Mouse (Mus musculus) gastrocnemius, postnatal 4 days (tissue): ENCODE results near the gene Map2k7. TPM values are rescaled to one million over a fixed set of nuclear protein-coding genes. Genes with fewer than 3 reads are reported as not detected.
A peak's percentile ranks its signal among the peaks of the same experiment; 100 is the strongest.

Experiments
- DNase-seq, 2 experiments: peaks; one replicate each; pipeline ENCODE4 v3.0.0; 2021 to 2022; ENCODE audit warnings: low spot score in 2 of 2, mixed read lengths in 2 of 2
- total RNA-seq, 2 experiments: library from RNA; stranded (reverse); gene quantifications; 2 replicates each; pipeline ENCODE4 v1.2.3; 2021

Map2k7 gene
- total RNA-seq, 2 experiments from 2014 or later: 58.3 to 62.6 TPM

- no peak for DNase-seq
These were observed 18.8 kb downstream of the Map2k7 start for GRCm38 (mm10) chr8:4257350-4257749.

GRCm38 (mm10) chr8:4258233-4258632, 19.7 kb downstream of the Map2k7 start:
- peak; percentile 63 to 81 for DNase-seq

GRCm38 (mm10) chr8:4258678-4259077, 20.1 kb downstream of the Map2k7 start:
- no peak for DNase-seq

GRCm38 (mm10) chr8:4259125-4259804, 20.7 kb downstream of the Map2k7 start, which contains the start of gene Ctxn1:
Ctxn1 (minus strand) TSS chr8:4259274.
- DNase-seq: peak; percentile 82 to 92

GRCm38 (mm10) chr8:4259805-4260170, 21.2 kb downstream of the Map2k7 start:
- DNase-seq: no peak

DNA sequence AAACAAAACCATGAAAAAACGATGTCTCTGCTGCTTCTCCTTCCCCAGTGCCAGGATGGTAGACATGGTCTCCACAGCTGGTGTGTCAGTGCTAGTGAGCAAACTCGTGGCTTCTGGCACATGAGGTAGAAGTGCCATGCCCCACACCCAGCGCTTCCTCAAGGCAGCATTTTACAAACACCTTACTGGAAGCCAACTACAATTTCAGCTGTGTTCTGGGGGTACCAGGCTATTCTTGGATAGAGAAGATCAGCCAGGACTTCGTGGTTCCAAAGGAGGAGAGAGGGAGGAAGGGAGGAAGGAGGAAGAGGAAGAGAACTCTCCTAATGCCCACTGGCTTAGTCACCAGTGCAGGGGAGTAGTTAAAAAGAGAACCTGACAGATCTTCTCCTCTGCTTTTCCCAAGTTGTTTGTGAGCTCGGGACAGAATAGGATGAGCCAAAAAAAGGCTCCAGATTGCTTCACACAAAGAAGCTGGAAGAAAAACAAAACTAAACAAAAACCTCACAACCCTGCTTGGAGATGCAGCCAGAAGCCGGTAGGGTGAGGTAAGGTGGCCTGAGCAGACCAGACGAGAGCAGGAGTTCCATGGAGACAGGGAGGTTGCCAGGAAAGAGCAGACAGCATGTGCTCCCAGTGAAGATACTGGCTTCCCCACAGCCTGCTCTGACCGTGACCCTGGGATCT, 24.7 kb downstream of the Map2k7 start:
- no peak for DNase-seq

GRCm38 (mm10) chr8:4265160-4265914, 26.8 kb downstream of the Map2k7 start:
- DNase-seq: no peak

DNA sequence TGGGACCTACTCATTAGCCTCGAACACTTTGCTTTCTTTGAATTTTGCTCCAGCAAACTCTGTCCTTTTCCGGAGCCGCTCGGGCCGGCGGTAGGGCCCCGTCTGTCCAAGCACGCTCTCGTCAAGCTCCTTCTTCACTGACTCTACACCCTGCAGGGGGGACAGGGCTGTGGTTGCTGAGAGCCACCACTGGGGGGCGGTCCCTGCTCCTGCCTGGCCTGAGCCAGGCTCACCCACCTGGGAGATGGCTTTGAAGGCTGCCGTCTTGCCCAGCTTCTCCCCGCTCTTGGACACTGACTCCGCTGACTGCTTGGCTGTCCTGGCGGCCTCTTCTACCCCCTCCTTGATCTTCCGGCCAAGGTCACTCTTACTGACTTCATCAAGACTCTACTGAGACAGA, 29.1 kb downstream of the Map2k7 start:
- DNase-seq: no peak

DNA sequence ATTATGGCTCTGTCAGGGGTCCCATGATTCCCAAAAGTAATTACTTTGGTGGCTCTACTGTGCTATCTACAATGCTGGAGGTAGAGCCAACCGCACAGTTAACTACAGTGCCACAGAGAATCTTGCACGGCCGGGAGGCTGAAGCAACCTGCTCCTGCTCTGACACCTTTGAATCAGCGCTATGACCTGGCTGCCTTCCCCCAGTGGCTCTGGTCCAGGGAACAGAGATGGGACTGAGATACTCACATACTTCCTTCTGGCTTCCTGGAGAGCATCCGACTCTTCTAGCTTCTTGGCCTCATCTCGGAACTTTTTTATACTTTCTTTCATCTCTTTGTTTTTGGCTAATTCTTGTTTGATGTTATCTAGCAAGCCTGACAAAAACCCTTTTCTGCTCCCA, 31.1 kb downstream of the Map2k7 start:
- DNase-seq: no peak

- DNase-seq: peak; percentile 85 to 97
These were observed 37.0 kb downstream of the Map2k7 start, which contains the start of gene Timm44 for GRCm38 (mm10) chr8:4275275-4276110. Timm44 (minus strand) TSS chr8:4275913.

DNA sequence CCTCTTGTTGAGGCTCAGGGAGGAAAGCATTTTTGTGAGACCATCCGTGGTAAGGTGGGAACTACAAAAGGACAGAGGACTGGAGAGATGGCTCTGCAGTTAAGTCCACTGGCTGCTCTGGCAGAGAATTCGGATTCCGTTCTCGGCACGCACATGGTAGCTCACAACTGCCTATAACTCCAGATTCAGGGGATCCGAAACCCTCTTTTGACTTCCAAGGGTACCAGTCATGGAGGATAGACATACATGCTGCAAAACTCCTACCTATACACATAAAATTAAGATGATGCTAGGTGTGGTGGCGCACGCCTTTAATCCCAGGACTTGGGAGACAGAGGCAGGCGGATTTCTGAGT, 37.5 kb downstream of the Map2k7 start:
- DNase-seq: no peak

GRCm38 (mm10) chr8:4292738-4293137, 54.2 kb downstream of the Map2k7 start:
- DNase-seq: no peak

Other genes starting within 250 kb of the Map2k7 start
- gene Cd209f, start 132.9 kb upstream of the Map2k7 start, total RNA-seq: 1 to 10 TPM; 2.3 to 3.1 TPM
- under 1 TPM in 1 of 2 experiments, not detected in 1; 0.13 TPM for gene Cd209g, start 104.6 kb upstream of the Map2k7 start, total RNA-seq
- gene Evi5l, start 72.2 kb upstream of the Map2k7 start, total RNA-seq: 10 to 100 TPM; 25.2 to 29.0 TPM
- gene Prr36, start 21.3 kb upstream of the Map2k7 start, total RNA-seq: under 1 TPM; 0.13 to 0.27 TPM
- under 1 TPM in 1 of 2 experiments, not detected in 1; 0.07 TPM for gene Lrrc8e, start 11.9 kb upstream of the Map2k7 start, total RNA-seq
- under 1 TPM in 1 of 2 experiments, not detected in 1; 0.20 TPM for gene Gm49320, start 125 bp downstream of the Map2k7 start, total RNA-seq
- gene Tgfbr3l, start 9.5 kb downstream of the Map2k7 start, total RNA-seq: 1 to 10 TPM; 5.2 to 9.7 TPM
- 10 to 100 TPM; 21.7 to 22.5 TPM for gene Snapc2, start 14.3 kb downstream of the Map2k7 start, total RNA-seq
- gene Ctxn1, start 20.5 kb downstream of the Map2k7 start, total RNA-seq: 1 to 10 TPM; 7.5 to 8.0 TPM
- gene Timm44, start 37.2 kb downstream of the Map2k7 start, total RNA-seq: 10 to 100 TPM; 73.9 to 78.4 TPM
- 10 to 100 TPM in 1 of 2 experiments, 1 to 10 TPM in 1; 7.6 to 11.9 TPM for gene Ccl25, start 86.5 kb downstream of the Map2k7 start, total RNA-seq
- gene Elavl1, start 86.7 kb downstream of the Map2k7 start, total RNA-seq: 10 to 100 TPM; 70.1 to 76.5 TPM